Mouse (Mus musculus) heart, embryonic 16.5 days (tissue): ENCODE measurements around the gene Ncaph2. TPM values are rescaled to one million over a fixed set of nuclear protein-coding genes. Genes with fewer than 3 reads are reported as not detected.
A peak's percentile ranks its signal among the peaks of the same experiment; 100 is the strongest.

Experiments used
- ATAC-seq: fragments of 200-750 bp; cut with Nextera tagmentation; replicated peaks from 2 replicates; pipeline ENCODE4 v1.8.0; 2017; ENCODE audit warnings: moderate number of reproducible peaks; ENCODE audit not compliant: insufficient read depth, low FRiP score; ENCODE audit errors: extremely low read depth
- H3K27ac ChIP-seq: fragments of 300-500 bp; sonication (generic); 2 replicates; pipeline ENCODE4 v1.5.1; 2014; ENCODE audit warnings: mild to moderate bottlenecking, low read length, control low read depth, moderate library complexity
- H3K27me3 ChIP-seq: fragments of 300-500 bp; sonication (generic); 2 replicates; pipeline ENCODE4 v1.6.1; 2014; ENCODE audit warnings: low read length, mixed read lengths; ENCODE audit not compliant: control insufficient read depth, insufficient read depth
- H3K36me3 ChIP-seq: fragments of 300-500 bp; sonication (generic); 2 replicates; pipeline ENCODE4 v1.6.1; 2014; ENCODE audit not compliant: control insufficient read depth, insufficient read depth
- H3K4me1 ChIP-seq: fragments of 300-500 bp; sonication (generic); 2 replicates; pipeline ENCODE4 v1.6.1; 2014; ENCODE audit warnings: low read length, mixed read lengths; ENCODE audit not compliant: control insufficient read depth, insufficient read depth
- H3K4me2 ChIP-seq: fragments of 300-500 bp; sonication (generic); 2 replicates; pipeline ENCODE4 v1.6.1; 2014; ENCODE audit warnings: low read depth, mild to moderate bottlenecking, control low read depth, low read length
- H3K4me3 ChIP-seq: fragments of 300-500 bp; sonication (generic); 2 replicates; pipeline ENCODE4 v1.5.1; 2014; ENCODE audit warnings: mild to moderate bottlenecking, control low read depth, low read length
- H3K9ac ChIP-seq: fragments of 300-500 bp; sonication (generic); 2 replicates; pipeline ENCODE4 v1.6.1; 2014; ENCODE audit warnings: low read length, control low read depth
- H3K9me3 ChIP-seq: fragments of 300-500 bp; sonication (generic); replicated peaks from 2 replicates; pipeline ENCODE4 v1.6.1; 2016; ENCODE audit warnings: low read length; ENCODE audit not compliant: control insufficient read depth
- WGBS: fragments of 180-500 bp; shearing (Covaris S2); extraction: QIAGEN DNeasy Blood & Tissue Kit; methylation state at CpG from one replicate; pipeline ENCODE4 v1.1.7; 2014; 5-methylcytosine and 5-hydroxymethylcytosine counted together
- polyA plus RNA-seq: library from polyadenylated mRNA; unstranded; fragments of >200 nt; fragmentation: Nextera tagmentation; extraction: Ambion mirVana; gene quantifications from 2 replicates; pipeline ENCODE4 v1.2.1, GENCODE M21; 2015

The Ncaph2 gene
- polyA plus RNA-seq, 1 experiment from 2014 or later: 108 TPM

DNA sequence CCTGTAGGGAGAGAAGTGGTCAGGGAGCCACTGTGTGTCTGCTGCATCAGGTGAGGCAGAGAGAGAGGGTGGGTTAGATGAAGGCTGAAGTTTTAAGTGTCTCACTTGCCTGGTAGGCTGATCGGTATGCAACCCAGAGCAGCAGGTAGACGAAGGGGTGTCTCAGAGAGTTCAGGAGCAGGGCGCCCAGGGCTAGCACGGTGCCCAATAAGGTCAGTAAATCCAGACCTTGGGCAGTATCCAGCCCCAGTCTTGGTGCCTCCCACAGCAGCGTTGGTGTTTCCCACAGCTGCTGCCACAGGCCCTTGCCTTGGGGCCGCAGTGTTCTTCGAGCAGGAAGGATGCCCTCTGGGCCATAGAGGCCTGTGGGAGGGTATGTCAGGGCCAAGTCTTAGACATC lies 1.1 kb upstream of the Ncaph2 start:
- no peak overlapping the region for H3K27ac ChIP-seq
- H3K9me3 ChIP-seq: no peaks in the 10 kb centered on the region
- no peaks in the 10 kb centered on the region for H3K27me3 ChIP-seq
- peaks cover 35% of the 10 kb centered on the region for H3K36me3 ChIP-seq
- 73% methylated on average over 7 of the region's 7 CpGs for WGBS
- H3K4me1 ChIP-seq: peaks cover 28% of the 10 kb centered on the region
- H3K4me3 ChIP-seq: peak overlapping the region; percentile 94
- peak overlapping the region; percentile 92 for H3K4me2 ChIP-seq
- ATAC-seq: no peak
- H3K9ac ChIP-seq: peak overlapping the region; percentile 96

DNA sequence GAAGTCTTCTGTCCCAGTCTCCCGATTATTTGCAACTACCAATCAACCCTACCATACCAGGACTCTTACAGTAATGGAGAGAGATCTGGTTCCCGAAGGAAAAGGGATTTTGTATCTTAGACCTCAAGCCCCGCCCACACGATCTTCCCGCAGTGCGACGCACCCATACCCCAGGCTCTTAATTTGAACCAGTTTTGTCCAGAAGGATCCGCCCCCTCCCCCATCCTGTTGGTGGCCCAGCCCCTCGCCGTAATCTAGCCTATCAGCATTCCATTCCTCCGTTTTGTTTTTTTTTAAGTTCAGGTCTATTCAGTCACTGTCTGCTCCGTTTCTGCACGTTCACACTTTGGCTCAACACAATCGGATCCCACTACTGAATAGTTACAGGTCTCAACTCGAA lies 853 bp downstream of the Ncaph2 start:
- H3K4me1 ChIP-seq: peaks cover 28% of the 10 kb centered on the region
- H3K27me3 ChIP-seq: no peaks in the 10 kb centered on the region
- WGBS: under 1% methylated on average over 15 of the region's 15 CpGs
- no peaks in the 10 kb centered on the region for H3K9me3 ChIP-seq
- H3K27ac ChIP-seq: peak overlapping the region; percentile 87
- H3K4me2 ChIP-seq: peak overlapping the region; percentile 87
- H3K9ac ChIP-seq: peak overlapping the region; percentile 96
- peak; percentile 44; the same call in 1 of the 2 replicates for ATAC-seq
- H3K4me3 ChIP-seq: peak overlapping the region; percentile 94
- H3K36me3 ChIP-seq: peaks cover 33% of the 10 kb centered on the region

DNA sequence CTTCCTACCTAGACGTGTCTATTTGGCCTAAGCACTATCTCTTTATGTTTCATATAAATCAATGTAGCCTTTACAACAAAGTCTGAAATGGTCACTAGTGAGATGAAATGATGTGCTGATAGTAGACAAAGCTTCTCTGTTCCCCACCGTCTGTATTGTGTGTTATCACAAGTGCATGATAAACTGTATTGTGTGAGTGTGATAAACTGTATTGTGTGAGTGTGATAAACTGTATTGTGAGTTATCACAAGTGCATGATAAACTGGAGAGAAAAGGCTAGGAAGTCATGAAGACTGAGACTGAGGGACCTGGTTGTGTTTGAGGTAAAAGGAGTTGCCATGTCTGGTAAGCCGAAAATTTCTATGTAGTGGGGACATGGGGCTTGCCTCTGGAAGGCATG lies 3.3 kb downstream of the Ncaph2 start:
- H3K27ac ChIP-seq: no peak overlapping the region
- WGBS: 67% methylated on average over 3 of the region's 3 CpGs

DNA sequence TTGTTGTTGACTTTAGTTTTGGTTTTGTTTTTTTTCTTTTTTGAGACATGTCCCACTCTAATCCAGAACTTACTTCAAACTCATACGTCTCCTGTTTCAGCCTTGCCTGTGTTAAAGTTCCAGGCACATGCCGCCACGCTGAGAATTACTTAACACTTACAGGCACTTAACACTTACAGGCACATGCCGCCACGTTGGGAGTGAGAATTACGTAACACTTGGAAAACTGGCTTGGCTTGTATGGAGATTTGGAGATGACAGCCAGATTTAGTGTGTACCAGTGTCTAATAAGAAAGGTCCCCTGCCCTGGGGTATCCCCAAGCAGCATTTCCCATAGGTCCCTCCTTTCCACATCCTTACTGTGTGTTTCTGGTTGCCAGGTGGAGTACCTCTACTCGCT lies 7.5 kb downstream of the Ncaph2 start:
- WGBS: 75% methylated on average over 7 of the region's 7 CpGs

More for the DNA sequence above, 3.3 kb downstream of the Ncaph2 start:
- no peaks in the 10 kb centered on the region for H3K9me3 ChIP-seq
- H3K9ac ChIP-seq: no peak overlapping the region
- H3K4me3 ChIP-seq: no peak overlapping the region
- H3K27me3 ChIP-seq: no peaks in the 10 kb centered on the region
- H3K4me2 ChIP-seq: no peak overlapping the region
- H3K4me1 ChIP-seq: peaks cover 28% of the 10 kb centered on the region
- peaks cover 30% of the 10 kb centered on the region for H3K36me3 ChIP-seq
- ATAC-seq: no peak

DNA sequence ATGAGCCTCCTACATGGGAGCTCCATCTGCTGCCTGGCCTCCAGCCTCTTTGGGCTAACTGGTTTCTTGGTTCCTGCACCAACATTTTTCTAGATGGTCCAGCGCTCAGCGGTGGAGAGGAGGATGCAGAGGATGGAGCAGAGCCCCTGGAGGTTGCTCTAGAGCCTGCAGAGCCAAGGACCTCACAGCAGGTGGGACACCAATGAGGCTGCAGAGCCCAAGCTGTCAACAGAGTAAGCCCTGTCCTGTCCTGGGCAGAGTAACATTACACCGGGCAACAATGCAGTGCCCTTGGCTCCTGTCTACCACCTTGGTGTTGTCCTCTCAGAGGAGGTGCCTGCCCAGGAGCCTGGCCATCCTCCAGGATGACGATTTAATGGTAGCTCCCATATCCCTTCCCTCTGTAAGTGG lies 9.6 kb downstream of the Ncaph2 start:
- no peak for ATAC-seq
- Histone ChIP-seq H3K4me2 (no peak overlapping the region), H3K36me3 (peaks cover 86% of the 10 kb centered on the region), H3K4me1 (no peaks in the 10 kb centered on the region), H3K27ac (no peak overlapping the region), H3K9me3 (no peaks in the 10 kb centered on the region), H3K9ac (no peak overlapping the region), H3K4me3 (no peak overlapping the region), H3K27me3 (no peaks in the 10 kb centered on the region)
- 86% methylated on average over 4 of the region's 4 CpGs for WGBS

More for the DNA sequence above, 7.5 kb downstream of the Ncaph2 start:
- H3K36me3 ChIP-seq: peaks cover 69% of the 10 kb centered on the region
- no peak overlapping the region for H3K9ac ChIP-seq
- H3K27me3 ChIP-seq: no peaks in the 10 kb centered on the region
- H3K9me3 ChIP-seq: no peaks in the 10 kb centered on the region
- no peak overlapping the region for H3K27ac ChIP-seq
- no peak for ATAC-seq
- H3K4me1 ChIP-seq: peaks cover 5% of the 10 kb centered on the region
- no peak overlapping the region for H3K4me2 ChIP-seq
- H3K4me3 ChIP-seq: no peak overlapping the region

DNA sequence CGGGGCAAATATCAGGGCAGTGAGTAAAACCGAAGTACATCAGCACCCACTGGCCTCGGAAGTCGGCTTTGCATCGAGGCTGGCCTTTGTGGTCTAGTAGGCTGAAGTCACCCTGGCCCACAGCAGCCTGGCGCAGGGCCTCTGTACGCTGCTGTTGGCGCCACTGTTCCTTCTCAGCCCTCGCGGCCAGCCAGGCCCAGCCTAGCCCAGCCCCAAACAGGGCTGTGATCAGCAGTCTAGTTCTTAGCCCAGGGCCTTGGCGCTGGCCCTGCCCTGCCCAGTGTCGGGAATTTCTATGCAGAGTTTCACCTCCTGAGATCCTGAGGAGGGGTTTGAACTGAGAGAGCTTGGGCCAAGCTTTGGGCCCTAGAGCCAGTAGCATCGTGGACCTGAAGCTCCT lies 16.5 kb downstream of the Ncaph2 start:
- 88% methylated on average over 13 of the region's 13 CpGs for WGBS
- peaks cover 11% of the 10 kb centered on the region for H3K27me3 ChIP-seq
- H3K4me2 ChIP-seq: no peak overlapping the region
- peaks cover 13% of the 10 kb centered on the region for H3K4me1 ChIP-seq
- peaks cover 52% of the 10 kb centered on the region for H3K36me3 ChIP-seq
- H3K27ac ChIP-seq: no peak overlapping the region
- ATAC-seq: no peak
- no peak overlapping the region for H3K4me3 ChIP-seq
- H3K9ac ChIP-seq: no peak overlapping the region
- no peaks in the 10 kb centered on the region for H3K9me3 ChIP-seq

DNA sequence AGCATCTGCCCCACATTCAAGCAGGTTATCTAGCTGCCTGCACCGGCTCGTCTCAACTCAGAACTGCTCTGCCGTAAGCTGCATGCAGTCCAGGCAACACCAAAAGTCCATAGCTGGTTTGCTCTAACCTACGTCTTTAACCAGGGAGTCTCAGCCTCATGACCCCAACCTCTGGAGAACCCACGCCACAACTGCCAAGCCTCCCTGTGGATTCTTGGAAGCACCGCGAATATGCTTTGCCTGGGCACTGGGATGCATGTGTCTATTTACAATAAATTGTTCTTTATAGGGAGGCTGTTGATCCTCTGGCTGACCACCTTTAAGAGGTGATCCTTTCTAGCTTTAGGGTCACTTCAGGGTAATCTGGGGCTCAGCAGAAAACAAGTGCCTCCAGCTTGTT lies 17.0 kb downstream of the Ncaph2 start:
- no peak for ATAC-seq
- Histone ChIP-seq H3K36me3 (peaks cover 48% of the 10 kb centered on the region), H3K9ac (peak overlapping the region; percentile 91; the same call in 1 of the 2 replicates), H3K4me3 (peak overlapping the region; percentile 88; the same call in 1 of the 2 replicates), H3K27me3 (peaks cover 16% of the 10 kb centered on the region), H3K9me3 (no peaks in the 10 kb centered on the region), H3K4me2 (peak overlapping the region; percentile 93), H3K4me1 (peaks cover 15% of the 10 kb centered on the region), H3K27ac (peak overlapping the region; percentile 97)
- 83% methylated on average over 7 of the region's 7 CpGs for WGBS

DNA sequence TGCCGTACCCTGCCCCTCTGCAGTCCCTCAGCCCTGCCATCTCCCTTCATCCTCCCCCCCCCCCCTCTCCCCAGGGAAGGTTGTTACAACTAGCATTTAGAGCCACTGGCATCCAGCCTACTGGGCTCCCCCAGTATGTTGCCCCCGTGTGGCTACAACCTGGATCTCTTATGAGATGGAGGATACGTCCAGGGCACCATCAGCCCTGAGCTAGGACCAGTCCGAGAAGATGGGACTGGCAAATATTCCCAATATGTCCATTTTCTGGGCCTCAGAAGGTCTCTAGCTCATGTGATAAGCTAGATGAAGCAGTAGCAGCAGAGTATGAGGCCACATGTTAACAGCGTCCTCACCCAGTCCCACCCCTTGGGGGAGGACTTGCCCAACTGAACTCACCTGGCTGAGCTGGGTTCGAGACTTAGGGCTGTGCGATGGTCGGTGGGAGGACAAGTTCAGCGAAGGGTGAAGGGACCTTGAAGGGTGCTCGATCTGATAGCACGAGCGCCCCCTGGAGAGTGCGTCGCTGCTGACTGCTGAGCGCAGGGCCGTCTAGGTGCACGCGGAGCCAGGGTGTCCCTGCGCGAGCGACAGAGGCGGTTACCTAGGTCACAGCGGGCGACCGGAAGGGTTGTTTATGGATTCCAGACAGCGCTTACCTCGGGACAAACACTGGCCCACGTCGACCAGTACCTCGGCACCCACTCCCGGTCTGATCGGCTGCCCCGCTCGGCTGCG lies 17.7 kb downstream of the Ncaph2 start:
- WGBS: 2% methylated on average over 35 of the region's 35 CpGs
- peak overlapping the region; percentile 91 for H3K9ac ChIP-seq
- H3K4me1 ChIP-seq: peaks cover 15% of the 10 kb centered on the region
- peaks cover 42% of the 10 kb centered on the region for H3K36me3 ChIP-seq
- H3K27ac ChIP-seq: peak overlapping the region; percentile 97
- H3K9me3 ChIP-seq: no peaks in the 10 kb centered on the region
- H3K27me3 ChIP-seq: peaks cover 23% of the 10 kb centered on the region
- peak; percentile 86 for ATAC-seq
- H3K4me2 ChIP-seq: peak overlapping the region; percentile 93
- H3K4me3 ChIP-seq: peak overlapping the region; percentile 88

DNA sequence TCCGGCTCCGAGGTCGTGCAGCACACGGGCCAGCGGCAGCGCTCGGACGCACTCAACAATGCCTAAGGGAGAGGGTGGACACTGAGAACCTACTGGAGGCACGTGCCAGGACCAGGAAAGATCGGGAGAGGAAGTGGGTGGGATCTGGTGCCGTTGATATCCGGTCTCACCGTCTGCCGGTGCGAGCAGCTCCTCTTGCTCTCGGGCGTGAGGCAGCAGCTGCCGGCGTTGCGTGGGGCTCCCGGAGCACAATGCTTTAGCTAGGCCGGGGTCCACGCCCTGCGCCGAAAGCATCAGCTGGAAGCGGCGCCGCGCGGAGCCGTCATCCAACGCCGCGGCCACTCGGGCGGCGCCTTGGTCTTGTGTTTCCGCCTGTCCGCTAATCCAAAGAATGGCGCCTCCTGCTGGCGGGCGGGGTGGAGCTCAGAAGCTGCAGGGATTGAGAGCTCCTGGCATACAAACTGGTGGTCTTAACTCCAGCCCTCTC lies 18.3 kb downstream of the Ncaph2 start, which contains the start of gene Sco2:
Gene Sco2, minus strand, starts transcription at position 85 of the 487 bp plus-strand sequence.
- H3K9ac ChIP-seq: peak within 1 kb of the TSS; percentile 91
- H3K4me3 ChIP-seq: peak within 1 kb of the TSS; percentile 88
- H3K27ac ChIP-seq: peak within 1 kb of the TSS; percentile 97
- H3K27me3 ChIP-seq: peaks cover 27% of the 10 kb centered on the region
- peaks cover 19% of the 10 kb centered on the region for H3K4me1 ChIP-seq
- H3K4me2 ChIP-seq: peak within 1 kb of the TSS; percentile 93
- 0% methylated on average over 42 of the region's 42 CpGs for WGBS
- peaks cover 36% of the 10 kb centered on the region for H3K36me3 ChIP-seq
- peak; percentile 83 for ATAC-seq
- H3K9me3 ChIP-seq: no peaks in the 10 kb centered on the region
